19 mouse cellular contexts compared by ENCODE assay signal in genomic region chr13:52832481-52833170, GRCm38 (mm10).
DNase-seq lines count a peak whose midpoint lies in the region; ATAC-seq lines count a peak whose summit lies in the region.
"Had no signal": no experiment of that assay in that cellular context is flagged by ENCODE, and none has a peak within 500 bp of the region (broad histone marks: within the 10 kb centered on the region; RNA-seq: fewer than 3 reads in every experiment).

No protein-coding gene starts in this region.

- no peak for ATAC-seq in liver, embryonic 13.5 days (ENCODE audit: low read depth)
- no peak for ATAC-seq in liver, embryonic 15.5 days (ENCODE audit: insufficient read depth)
- no peak for ATAC-seq in stomach, embryonic 16.5 days (ENCODE audit: insufficient read depth, low FRiP score)
- ATAC-seq in megakaryocyte, adult 5-6 weeks (ENCODE audit: poor library complexity, severe bottlenecking) = no peak
- ATAC-seq: forebrain, embryonic 16.5 days; inflammation-experienced regulatory T-cells, adult 6 months had no signal

- 0 out of 2 replicates have a peak, but pooled peaks cover 2% of the 10 kb centered on the region for H3K36me3 ChIP-seq in liver, embryonic 13.5 days
- H3K36me3 ChIP-seq in liver, embryonic 15.5 days (replicated peaks) = 0 out of 2 replicates have a peak, but pooled peaks cover 6% of the 10 kb centered on the region
- no peaks in the 10 kb centered on the region; the same call in 1 of the 2 replicates for H3K36me3 ChIP-seq in stomach, embryonic 16.5 days (ENCODE audit: control insufficient read depth, insufficient read depth, low read length)

- WGBS in liver, embryonic 13.5 days (ENCODE audit: insufficient replicate concordance) = 80% methylated on average over 8 of the region's 8 CpGs
- 72% methylated on average over 8 of the region's 8 CpGs for WGBS in liver, embryonic 15.5 days (ENCODE audit: insufficient replicate concordance)
- 59% methylated on average over 8 of the region's 8 CpGs for WGBS in stomach, embryonic 16.5 days

- no peak overlapping the region for H3K4me2 ChIP-seq in liver, embryonic 13.5 days
- H3K4me2 ChIP-seq in liver, embryonic 15.5 days = no peak overlapping the region
- H3K4me2 ChIP-seq in stomach, embryonic 16.5 days (ENCODE audit: low read depth, low read length) = no peak overlapping the region
- H3K4me2 ChIP-seq: embryonic facial prominence, embryonic 13.5 days; heart, embryonic 13.5 days; hindbrain, embryonic 15.5 days; limb, embryonic 13.5 days; lung, embryonic 15.5 days; midbrain, embryonic 12.5 days; neural tube, embryonic 13.5 days had no signal

- H3K4me1 ChIP-seq in liver, embryonic 13.5 days (replicated peaks) = peaks cover 71% of the 10 kb centered on the region
- peaks cover 72% of the 10 kb centered on the region for H3K4me1 ChIP-seq in liver, embryonic 15.5 days (replicated peaks)
- peaks cover 19% of the 10 kb centered on the region for H3K4me1 ChIP-seq in stomach, embryonic 16.5 days (ENCODE audit: control insufficient read depth, insufficient read depth, low read length)
- H3K4me1 ChIP-seq: embryonic facial prominence, embryonic 13.5 days; hindbrain, embryonic 15.5 days; limb, embryonic 13.5 days; midbrain, embryonic 12.5 days; neural tube, embryonic 13.5 days had no signal

- peak; percentile 66 for DNase-seq in kidney, adult 9 months
- no peak for DNase-seq in kidney, adult 18-20 months
- DNase-seq in liver, embryonic 13.5 days = no peak
- DNase-seq in ovary, postnatal 36 days (ENCODE audit: low spot score) = no peak
- DNase-seq: cerebellum, adult 9-11 months; heart, postnatal 10 days had no signal

- H3K27me3 ChIP-seq in liver, embryonic 13.5 days = no peaks in the 10 kb centered on the region
- no peaks in the 10 kb centered on the region for H3K27me3 ChIP-seq in liver, embryonic 15.5 days
- no peaks in the 10 kb centered on the region for H3K27me3 ChIP-seq in stomach, embryonic 16.5 days (ENCODE audit: control insufficient read depth, insufficient read depth, low read length)
- H3K27me3 ChIP-seq: embryonic facial prominence, embryonic 13.5 days; heart, embryonic 13.5 days; hindbrain, embryonic 15.5 days; limb, embryonic 13.5 days; lung, embryonic 15.5 days; midbrain, embryonic 12.5 days; neural tube, embryonic 13.5 days had no signal

- H3K9me3 ChIP-seq in liver, embryonic 13.5 days (replicated peaks) = no peaks in the 10 kb centered on the region
- no peaks in the 10 kb centered on the region for H3K9me3 ChIP-seq in liver, embryonic 15.5 days (replicated peaks)
- no peaks in the 10 kb centered on the region for H3K9me3 ChIP-seq in stomach, embryonic 16.5 days (replicated peaks; ENCODE audit: control insufficient read depth, low read length)
- H3K9me3 ChIP-seq: embryonic facial prominence, embryonic 13.5 days; hindbrain, embryonic 15.5 days; limb, embryonic 13.5 days; lung, embryonic 15.5 days; midbrain, embryonic 12.5 days; neural tube, embryonic 13.5 days had no signal

- H3K9ac ChIP-seq in liver, embryonic 13.5 days = 0 out of 2 replicates have a peak overlapping the region, but pooled peaks have one; percentile 65
- H3K9ac ChIP-seq in liver, embryonic 15.5 days = no peak overlapping the region
- no peak overlapping the region for H3K9ac ChIP-seq in stomach, embryonic 16.5 days (ENCODE audit: low read length)
- H3K9ac ChIP-seq: embryonic facial prominence, embryonic 13.5 days; heart, embryonic 13.5 days; hindbrain, embryonic 15.5 days; limb, embryonic 13.5 days; lung, embryonic 15.5 days; midbrain, embryonic 12.5 days; neural tube, embryonic 13.5 days had no signal

- H3K27ac ChIP-seq in liver, embryonic 13.5 days = peak overlapping the region; percentile 97
- H3K27ac ChIP-seq in liver, embryonic 15.5 days (replicated peaks) = peak overlapping the region; percentile 92
- peak overlapping the region; percentile 34 for H3K27ac ChIP-seq in stomach, embryonic 16.5 days (ENCODE audit: low read length)
- H3K27ac ChIP-seq: embryonic facial prominence, embryonic 13.5 days; gastrocnemius, adult 2 months; heart, embryonic 13.5 days; hindbrain, embryonic 15.5 days; limb, embryonic 13.5 days; lung, embryonic 15.5 days; midbrain, embryonic 12.5 days; neural tube, embryonic 13.5 days had no signal

- no peak overlapping the region for H3K4me3 ChIP-seq in liver, embryonic 13.5 days (replicated peaks)
- H3K4me3 ChIP-seq in liver, embryonic 15.5 days (replicated peaks) = no peak overlapping the region
- H3K4me3 ChIP-seq in stomach, embryonic 16.5 days (replicated peaks; ENCODE audit: low read length) = no peak overlapping the region
- H3K4me3 ChIP-seq: embryonic facial prominence, embryonic 13.5 days; gastrocnemius, adult 2 months; heart, embryonic 13.5 days; hindbrain, embryonic 15.5 days; limb, embryonic 13.5 days; lung, embryonic 15.5 days; midbrain, embryonic 12.5 days; neural tube, embryonic 13.5 days had no signal

Comparison
In these comparisons a context has a peak if more than half of its experiments do, and no peak if none do; other contexts are left out.
1. H3K27ac ChIP-seq: peak in every context shown above with its lines; median percentile 97 in liver, embryonic 13.5 days; 92 in liver, embryonic 15.5 days; 34 in stomach, embryonic 16.5 days.